Mouse (Mus musculus) NIH3T3 (cell line): ENCODE results near the gene Gabpa.

Experiments
- DNase-seq: peaks from one replicate; pipeline ENCODE4 v3.0.0-alpha.2; 2012; ENCODE audit warnings: low read depth

Gabpa gene

DNA sequence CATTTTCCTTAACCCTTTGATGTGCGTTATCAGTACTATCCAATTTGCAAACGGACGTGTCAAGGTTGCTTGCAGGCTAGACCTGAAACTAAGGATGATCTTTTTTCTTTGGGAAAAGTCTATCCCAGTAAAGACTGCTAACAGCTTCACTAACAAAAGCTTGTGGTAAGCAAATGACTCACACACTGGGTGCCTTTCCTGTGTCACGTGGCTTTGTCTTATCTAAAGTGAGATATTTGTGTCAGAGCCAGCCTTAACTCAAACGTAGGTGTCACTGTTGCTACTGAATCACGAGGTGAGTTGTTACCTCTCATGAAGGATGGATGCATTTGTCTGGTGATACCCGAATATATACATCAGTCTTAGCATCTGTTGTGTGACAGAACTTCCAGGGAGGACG, 29.9 kb downstream of the Gabpa start:
- no peak for DNase-seq

DNA sequence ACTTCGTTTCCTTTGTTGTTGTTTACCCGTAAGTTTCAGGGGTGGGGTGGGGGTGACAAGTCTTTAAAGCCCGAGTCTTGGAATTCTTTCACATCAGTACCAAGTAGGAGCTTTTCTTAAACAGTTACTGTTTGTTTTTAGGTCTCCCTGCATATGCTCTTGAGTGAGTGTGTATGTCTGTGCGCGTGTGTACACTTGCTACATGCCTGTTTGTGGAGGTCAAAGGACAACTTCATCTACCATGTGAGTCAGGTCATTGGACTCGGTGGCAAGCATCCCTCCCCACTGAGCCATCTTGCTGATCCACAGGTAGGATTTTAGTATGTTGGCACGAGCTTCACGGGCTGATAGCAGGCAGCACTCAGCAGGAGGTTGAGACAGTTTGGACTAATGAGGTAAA, 39.1 kb downstream of the Gabpa start:
- no peak for DNase-seq

DNA sequence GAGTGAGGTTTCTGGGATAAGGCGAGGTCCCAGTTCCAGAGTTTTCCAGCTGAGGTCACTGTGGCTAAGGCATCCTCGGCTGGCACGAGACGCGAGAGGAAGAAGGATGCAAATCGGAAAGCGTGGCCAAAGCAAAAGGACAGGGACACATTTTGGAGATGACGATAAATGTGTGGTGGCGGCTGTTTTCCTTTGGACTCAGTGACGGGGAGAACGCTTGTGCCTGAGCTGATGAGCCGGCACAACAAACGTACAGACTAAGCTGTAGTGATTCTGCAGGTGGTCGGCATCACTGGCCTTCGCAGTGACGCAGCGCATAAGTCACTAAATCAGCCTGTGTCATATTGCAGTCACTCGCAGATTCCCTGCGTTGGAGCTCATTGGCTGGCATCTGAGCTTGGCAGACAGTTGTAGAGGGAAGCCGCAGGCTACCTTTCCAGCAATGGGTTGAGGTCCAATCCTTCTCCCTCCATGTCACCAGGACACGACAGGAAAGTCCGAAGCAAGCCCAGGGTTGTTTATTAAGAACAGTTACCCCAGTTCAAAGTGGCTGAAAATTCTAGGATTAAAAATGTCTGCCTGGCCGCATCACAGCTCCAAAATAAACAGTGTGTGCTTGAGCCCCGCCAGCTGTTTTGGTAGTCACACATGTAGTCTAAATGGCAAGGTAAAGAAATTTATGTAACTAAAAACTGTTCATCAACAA, 40.4 kb downstream of the Gabpa start:
- no peak for DNase-seq

DNA sequence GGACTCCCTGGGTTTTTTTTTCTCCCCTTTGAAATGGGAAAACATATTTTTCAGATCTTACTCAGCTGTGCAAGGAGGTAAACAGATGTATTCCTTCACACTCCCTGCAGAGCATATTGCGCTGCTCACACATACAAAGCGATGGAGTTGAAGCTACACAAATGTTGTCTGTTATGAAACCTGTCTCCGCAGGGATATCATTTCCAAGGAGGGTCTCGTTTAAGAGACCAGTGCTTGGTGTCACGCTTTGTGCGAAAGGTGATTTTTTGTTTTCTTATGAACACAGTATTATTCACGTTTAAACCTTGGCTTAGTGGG, 41.0 kb downstream of the Gabpa start:
- DNase-seq, result no peak

DNA sequence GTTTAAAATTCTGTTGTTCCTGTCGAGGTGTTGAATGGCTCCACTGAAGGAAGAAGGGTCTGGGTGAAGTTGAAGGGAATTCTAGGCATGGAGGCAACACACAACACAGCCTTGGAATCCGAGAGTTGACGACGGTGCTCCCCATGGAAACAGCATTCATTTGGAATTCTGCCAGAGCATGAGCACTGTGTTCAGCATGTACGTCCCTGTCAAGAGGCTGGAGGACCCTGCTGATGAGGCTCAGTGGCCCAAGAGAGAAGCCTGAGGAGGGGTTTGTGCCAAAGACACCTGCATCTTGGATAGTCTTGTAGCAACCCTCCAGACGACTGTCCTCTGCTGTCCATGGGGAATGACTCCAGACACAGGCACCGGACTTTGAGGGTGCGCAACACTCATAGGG, 41.4 kb downstream of the Gabpa start:
- no peak for DNase-seq

DNA sequence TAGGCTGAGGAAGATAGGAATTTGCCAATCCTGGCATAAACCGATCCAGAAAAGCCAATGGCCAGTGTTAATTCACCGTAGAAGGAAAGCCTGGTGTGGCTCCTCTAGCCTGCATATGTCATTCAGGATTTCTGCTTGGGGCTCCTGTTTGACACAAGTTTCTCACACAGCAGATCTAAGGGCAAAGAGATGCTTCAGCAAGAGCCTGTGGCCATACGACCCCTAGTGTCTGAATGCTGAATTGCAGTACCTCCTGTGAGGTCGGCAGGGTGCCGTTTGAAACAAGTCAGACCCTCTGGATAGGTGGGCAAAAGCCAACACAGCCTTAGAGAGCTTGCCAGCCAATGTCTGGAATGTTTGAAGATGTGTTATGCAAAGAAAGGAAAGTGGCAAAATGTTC, 44.4 kb downstream of the Gabpa start:
- DNase-seq, result peak; percentile 76

DNA sequence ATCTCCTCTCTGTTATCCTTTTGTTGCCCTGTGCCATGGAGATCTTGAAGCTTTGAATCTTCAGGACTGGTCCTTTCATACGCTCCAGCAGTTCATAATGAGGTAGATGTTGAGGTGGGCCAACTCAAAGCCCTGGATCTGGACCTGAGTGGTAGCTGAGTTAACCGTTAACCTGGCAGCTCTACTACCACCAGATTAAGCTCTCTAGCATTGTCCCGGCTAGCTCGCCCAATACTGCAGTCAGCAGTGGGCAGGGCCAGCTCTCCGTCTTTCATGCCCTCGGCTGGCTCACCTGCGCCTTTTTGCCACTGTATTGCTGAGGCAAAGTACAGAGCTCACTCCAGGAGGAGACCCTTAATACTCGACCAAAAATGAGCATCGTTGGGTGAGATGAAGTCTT, 46.4 kb downstream of the Gabpa start:
- DNase-seq, result no peak

DNA sequence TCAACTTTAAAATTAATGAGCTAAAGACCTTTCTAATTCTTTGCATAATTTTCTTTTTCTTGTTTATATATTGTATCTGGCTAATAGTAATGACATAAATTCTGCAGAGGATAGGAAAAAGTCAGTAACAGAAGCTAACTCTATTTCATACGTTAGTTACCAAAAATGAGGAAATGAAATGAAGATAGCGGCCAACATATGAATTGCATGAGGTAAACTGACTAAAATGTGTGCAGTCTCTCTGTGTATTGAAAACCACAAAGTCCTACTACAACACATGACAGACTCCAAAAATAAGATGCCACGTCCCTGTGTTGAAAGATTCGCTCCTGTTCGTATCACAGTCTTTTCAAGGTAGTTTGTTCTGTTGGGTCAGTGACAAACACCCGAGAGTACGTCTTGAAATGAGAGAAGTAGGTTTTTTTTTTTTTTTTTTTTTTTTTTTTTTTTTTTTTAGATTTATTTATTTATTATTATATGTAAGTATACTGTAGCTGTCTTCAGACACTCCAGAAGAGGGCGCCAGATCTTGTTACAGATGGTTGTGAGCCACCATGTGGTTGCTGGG, 47.1 kb downstream of the Gabpa start:
- DNase-seq, result no peak

DNA sequence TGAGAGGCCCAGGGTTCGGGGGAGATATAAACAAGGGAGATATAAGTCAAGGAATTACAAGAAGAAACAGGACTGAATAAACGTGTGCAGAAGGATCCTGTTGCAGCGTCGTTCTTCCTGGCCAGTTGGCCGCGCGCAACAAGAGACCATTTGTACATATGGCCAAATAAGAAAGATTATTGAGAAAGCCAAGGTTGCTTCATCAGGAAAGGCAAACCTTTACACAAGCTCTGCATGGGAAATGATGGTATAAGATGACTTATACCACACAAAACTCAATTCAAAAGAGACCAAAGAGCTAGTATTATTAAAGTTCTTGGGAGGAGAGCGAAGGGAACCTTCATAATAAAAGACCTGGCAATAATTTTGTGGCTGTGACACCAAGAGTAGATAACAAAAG, 49.8 kb downstream of the Gabpa start:
- DNase-seq, result no peak

DNA sequence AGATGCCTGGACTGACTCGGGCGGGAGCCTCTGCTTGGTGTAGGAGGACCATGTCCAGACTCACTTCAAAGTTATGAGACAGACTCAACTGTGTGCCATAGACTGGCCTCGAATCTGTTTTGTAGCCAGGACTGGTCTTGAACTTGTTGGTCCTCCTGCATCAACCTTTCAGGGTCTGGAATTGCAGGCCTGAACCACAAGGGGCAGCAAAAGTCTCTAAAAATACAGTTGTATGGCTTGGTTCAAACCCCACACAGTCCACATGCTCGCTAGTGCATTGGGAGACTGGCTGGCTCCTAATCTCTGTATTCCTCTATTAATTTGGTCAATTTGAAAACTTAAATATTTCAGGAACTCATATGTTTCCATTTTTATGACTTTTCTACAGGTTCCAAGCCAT, 68.3 kb downstream of the Gabpa start:
- no peak for DNase-seq

DNA sequence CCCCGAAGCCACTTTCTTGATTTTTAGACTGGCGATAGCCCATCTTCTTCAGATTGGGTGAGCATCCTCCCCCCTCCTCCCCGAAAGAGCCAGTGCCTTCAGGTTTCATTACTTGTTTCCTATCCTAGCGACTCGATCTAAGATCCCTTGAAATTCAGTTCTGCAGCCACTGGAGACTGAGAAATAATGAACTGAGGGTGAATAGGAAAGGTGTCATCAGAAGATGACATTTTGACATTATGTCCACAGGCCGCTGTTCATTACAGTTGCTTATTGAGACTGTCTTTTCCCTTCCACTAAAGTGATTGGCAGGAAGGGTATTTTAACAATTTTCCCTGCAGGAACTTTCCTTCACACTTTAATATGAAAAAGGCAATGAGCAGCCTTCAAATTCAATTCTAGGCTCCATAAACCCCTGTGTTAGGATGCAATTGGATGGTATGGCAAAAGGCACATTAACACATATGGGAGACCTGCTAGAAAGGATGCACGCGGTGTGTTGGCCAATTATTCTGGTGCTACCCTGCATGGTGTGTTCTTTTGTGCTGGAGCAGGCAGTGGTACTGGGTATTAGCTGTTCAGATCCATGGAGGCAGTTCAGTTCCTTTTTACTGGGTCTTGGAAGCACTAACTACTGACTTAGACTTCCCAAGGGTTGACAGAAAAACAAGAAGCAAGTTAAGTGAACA, 76.9 kb downstream of the Gabpa start:
- DNase-seq, result no peak
